Mouse (Mus musculus): ENCODE measurements at regions not wholly inside any gene's neighbourhood (a gene's known extent, or its start where the extent isn't known, plus 50 kb on each side); places are given as distances from the start of the nearest gene placed in this dataset.
A peak's percentile ranks its signal among the peaks of the same experiment; 100 is the strongest.
"Not testable (repeated sequence)": the region's sequence is repeated elsewhere in the genome, so short reads cannot be mapped to it uniquely, and the experiment has no call there.

DNA sequence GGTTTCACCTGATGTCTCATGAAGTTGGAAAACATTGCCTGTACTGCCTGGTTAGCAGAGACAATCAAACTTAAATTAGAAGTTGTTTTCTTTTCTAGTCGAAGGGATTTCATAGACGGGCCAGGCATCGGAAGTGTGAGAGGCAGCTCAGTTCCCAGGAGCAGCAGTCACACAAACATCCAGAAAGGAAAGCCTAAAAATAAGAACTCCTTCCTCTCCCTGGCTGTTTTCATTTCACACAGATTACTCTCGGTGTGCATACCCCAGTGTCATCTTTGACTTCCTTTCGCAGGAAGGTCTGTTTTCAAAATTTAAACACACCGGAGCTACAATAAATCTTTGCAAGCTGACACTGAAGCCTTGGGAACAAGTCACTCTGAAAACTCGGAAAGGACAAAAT is 818.7 kb downstream of the Diaph3 start:
- H3K27ac ChIP-seq (replicated peaks; ENCODE audit: low read depth, low read length), result no peak overlapping the region
- H3K9me3 ChIP-seq (ENCODE audit: control insufficient read depth, low read length), result no peaks in the 10 kb centered on the region
- H3K4me2 ChIP-seq (ENCODE audit: low read depth, severe bottlenecking), result no peak overlapping the region
- WGBS, result 55% methylated on average over 7 of the region's 7 CpGs
- H3K36me3 ChIP-seq (ENCODE audit: control insufficient read depth, insufficient read depth, low read length), result no peaks in the 10 kb centered on the region
- H3K9ac ChIP-seq (ENCODE audit: low read length), result no peak overlapping the region
- no peak overlapping the region for H3K4me3 ChIP-seq (ENCODE audit: low read depth, low read length)
- DNase-seq (ENCODE audit: low spot score) (no peak), ATAC-seq (ENCODE audit: insufficient number of reproducible peaks, low FRiP score, low TSS enrichment, low read depth) (no peak)
- no peaks in the 10 kb centered on the region for H3K4me1 ChIP-seq (ENCODE audit: control insufficient read depth, insufficient read depth, low read length)
- no peaks in the 10 kb centered on the region for H3K27me3 ChIP-seq (ENCODE audit: control insufficient read depth, insufficient read depth, low read length)

- WGBS, result 87% methylated on average over 6 of the region's 6 CpGs
- Histone ChIP-seq H3K36me3 (ENCODE audit: control insufficient read depth, insufficient read depth, low read length) (no peaks in the 10 kb centered on the region), H3K4me1 (ENCODE audit: control insufficient read depth, insufficient read depth, low read length) (no peaks in the 10 kb centered on the region), H3K27ac (replicated peaks; ENCODE audit: low read depth, low read length) (no peak overlapping the region), H3K9ac (ENCODE audit: low read length) (no peak overlapping the region), H3K4me3 (ENCODE audit: low read depth, low read length) (no peak overlapping the region), H3K4me2 (ENCODE audit: low read depth, severe bottlenecking) (no peak overlapping the region), H3K9me3 (ENCODE audit: control insufficient read depth, low read length) (no peaks in the 10 kb centered on the region), H3K27me3 (ENCODE audit: control insufficient read depth, insufficient read depth, low read length) (no peaks in the 10 kb centered on the region)
- DNase-seq (ENCODE audit: low spot score) (no peak), ATAC-seq (ENCODE audit: insufficient number of reproducible peaks, low FRiP score, low TSS enrichment, low read depth) (no peak)
Observed at GRCm38 (mm10) chr14:86315974-86316373, 825.1 kb downstream of the Diaph3 start.

GRCm38 (mm10) chr14:86308949-86309543 is 832.0 kb downstream of the Diaph3 start:
- no peaks in the 10 kb centered on the region for H3K9me3 ChIP-seq (ENCODE audit: control insufficient read depth, low read length)
- no peak overlapping the region for H3K9ac ChIP-seq (ENCODE audit: low read length)
- no peak overlapping the region for H3K4me2 ChIP-seq (ENCODE audit: low read depth, severe bottlenecking)
- WGBS, result 76% methylated on average over 7 of the region's 7 CpGs
- H3K27ac ChIP-seq (replicated peaks; ENCODE audit: low read depth, low read length), result no peak overlapping the region
- H3K27me3 ChIP-seq (ENCODE audit: control insufficient read depth, insufficient read depth, low read length), result no peaks in the 10 kb centered on the region
- H3K4me3 ChIP-seq (ENCODE audit: low read depth, low read length), result no peak overlapping the region
- DNase-seq (ENCODE audit: low spot score), result no peak
- no peaks in the 10 kb centered on the region for H3K4me1 ChIP-seq (ENCODE audit: control insufficient read depth, insufficient read depth, low read length)
- ATAC-seq (ENCODE audit: insufficient number of reproducible peaks, low FRiP score, low TSS enrichment, low read depth), result no peak
- no peaks in the 10 kb centered on the region for H3K36me3 ChIP-seq (ENCODE audit: control insufficient read depth, insufficient read depth, low read length)

DNA sequence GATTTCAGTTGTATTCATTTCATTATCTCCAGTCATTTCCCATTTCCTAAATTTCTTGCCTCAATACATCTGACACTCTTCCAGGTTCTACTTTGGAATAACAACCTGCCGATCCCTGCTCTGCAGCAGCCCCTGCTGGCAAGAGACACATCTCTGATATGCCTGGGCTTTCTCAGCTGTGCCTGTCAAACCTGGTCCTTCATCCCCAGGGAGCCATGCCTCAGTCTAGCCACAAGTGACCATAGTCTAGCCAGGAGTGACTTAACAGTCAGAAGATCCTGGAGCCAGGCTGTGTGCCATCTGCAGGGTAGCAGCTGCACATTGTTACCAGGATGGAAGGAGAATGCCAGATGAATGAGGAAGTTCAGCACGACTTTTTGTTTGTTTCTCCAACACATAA is 833.2 kb downstream of the Diaph3 start:
- DNase-seq (ENCODE audit: low spot score) (peak; percentile 48), ATAC-seq (ENCODE audit: insufficient number of reproducible peaks, low FRiP score, low TSS enrichment, low read depth) (no peak)
- no peaks in the 10 kb centered on the region for H3K36me3 ChIP-seq (ENCODE audit: control insufficient read depth, insufficient read depth, low read length)
- WGBS, result 48% methylated on average over 2 of the region's 2 CpGs
- H3K27me3 ChIP-seq (ENCODE audit: control insufficient read depth, insufficient read depth, low read length), result no peaks in the 10 kb centered on the region
- H3K9ac ChIP-seq (ENCODE audit: low read length), result no peak overlapping the region
- no peak overlapping the region for H3K4me3 ChIP-seq (ENCODE audit: low read depth, low read length)
- H3K4me2 ChIP-seq (ENCODE audit: low read depth, severe bottlenecking), result no peak overlapping the region
- H3K9me3 ChIP-seq (ENCODE audit: control insufficient read depth, low read length), result no peaks in the 10 kb centered on the region
- H3K27ac ChIP-seq (replicated peaks; ENCODE audit: low read depth, low read length), result no peak overlapping the region
- H3K4me1 ChIP-seq (ENCODE audit: control insufficient read depth, insufficient read depth, low read length), result no peaks in the 10 kb centered on the region

GRCm38 (mm10) chr14:86301666-86302065 is 839.4 kb downstream of the Diaph3 start:
- DNase-seq (ENCODE audit: low spot score) (no peak), ATAC-seq (ENCODE audit: insufficient number of reproducible peaks, low FRiP score, low TSS enrichment, low read depth) (no peak)
- no peak overlapping the region for H3K9ac ChIP-seq (ENCODE audit: low read length)
- no peak overlapping the region for H3K4me2 ChIP-seq (ENCODE audit: low read depth, severe bottlenecking)
- H3K27me3 ChIP-seq (ENCODE audit: control insufficient read depth, insufficient read depth, low read length), result no peaks in the 10 kb centered on the region
- H3K36me3 ChIP-seq (ENCODE audit: control insufficient read depth, insufficient read depth, low read length), result no peaks in the 10 kb centered on the region
- WGBS, result 84% methylated on average over 5 of the region's 5 CpGs
- H3K27ac ChIP-seq (replicated peaks; ENCODE audit: low read depth, low read length), result no peak overlapping the region
- H3K4me3 ChIP-seq (ENCODE audit: low read depth, low read length), result no peak overlapping the region
- H3K9me3 ChIP-seq (ENCODE audit: control insufficient read depth, low read length), result no peaks in the 10 kb centered on the region
- no peaks in the 10 kb centered on the region for H3K4me1 ChIP-seq (ENCODE audit: control insufficient read depth, insufficient read depth, low read length)

DNA sequence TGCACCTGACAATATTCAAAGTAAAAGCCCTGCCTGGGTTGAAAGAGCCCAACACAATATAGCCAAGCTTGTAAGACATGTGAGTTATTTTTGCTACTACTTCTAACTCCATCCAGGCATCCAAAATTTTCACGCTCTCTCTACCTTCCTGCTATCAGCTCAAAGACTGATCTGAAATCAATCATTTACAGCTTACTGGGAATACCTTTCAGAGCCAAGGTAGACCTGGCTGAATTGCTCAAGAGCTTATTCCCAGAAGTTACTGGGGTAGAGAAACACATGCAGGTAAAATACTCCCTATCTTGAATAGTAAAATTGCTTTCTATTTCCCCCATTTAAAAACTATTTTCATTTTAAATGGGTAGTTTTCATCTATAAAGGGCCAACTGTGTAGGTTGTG is 840.2 kb downstream of the Diaph3 start:
- Histone ChIP-seq H3K9ac (ENCODE audit: low read length) (no peak overlapping the region), H3K27me3 (ENCODE audit: control insufficient read depth, insufficient read depth, low read length) (no peaks in the 10 kb centered on the region), H3K36me3 (ENCODE audit: control insufficient read depth, insufficient read depth, low read length) (no peaks in the 10 kb centered on the region), H3K9me3 (ENCODE audit: control insufficient read depth, low read length) (no peaks in the 10 kb centered on the region), H3K4me1 (ENCODE audit: control insufficient read depth, insufficient read depth, low read length) (no peaks in the 10 kb centered on the region), H3K4me2 (ENCODE audit: low read depth, severe bottlenecking) (no peak overlapping the region), H3K4me3 (ENCODE audit: low read depth, low read length) (no peak overlapping the region), H3K27ac (replicated peaks; ENCODE audit: low read depth, low read length) (no peak overlapping the region)
- no peak for ATAC-seq (ENCODE audit: insufficient number of reproducible peaks, low FRiP score, low TSS enrichment, low read depth)
- 82% methylated on average over 1 of the region's 1 CpGs for whole genome bisulfite sequencing
- DNase-seq (ENCODE audit: low spot score), result no peak

DNA sequence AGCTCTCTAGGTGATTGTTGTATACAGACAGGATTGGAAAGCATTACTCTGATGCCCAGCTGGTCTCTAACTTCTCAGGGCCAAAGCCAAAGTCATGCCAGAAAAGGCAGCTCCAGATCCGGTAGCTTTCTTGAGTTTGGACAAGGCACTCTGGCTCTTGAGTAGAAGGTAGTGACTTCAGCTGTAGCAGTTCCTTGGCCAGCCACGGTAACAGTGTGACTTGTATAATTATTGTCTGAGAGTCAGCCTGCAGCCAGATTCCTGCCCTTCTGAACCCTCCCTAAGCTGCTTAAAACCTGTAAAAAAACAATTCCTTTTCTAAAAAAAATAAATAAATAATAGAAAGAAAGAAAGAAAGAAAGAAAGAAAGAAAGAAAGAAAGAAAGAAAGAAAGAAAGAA is 843.0 kb downstream of the Diaph3 start:
- H3K36me3 ChIP-seq (ENCODE audit: control insufficient read depth, insufficient read depth, low read length), result no peaks in the 10 kb centered on the region
- H3K4me2 ChIP-seq (ENCODE audit: low read depth, severe bottlenecking), result no peak overlapping the region

GRCm38 (mm10) chr14:86294606-86295005 is 846.4 kb downstream of the Diaph3 start:
- 87% methylated on average over 5 of the region's 5 CpGs for WGBS
- H3K4me1 ChIP-seq (ENCODE audit: control insufficient read depth, insufficient read depth, low read length); H3K9ac ChIP-seq (ENCODE audit: low read length); H3K9me3 ChIP-seq (ENCODE audit: control insufficient read depth, low read length); H3K4me2 ChIP-seq (ENCODE audit: low read depth, severe bottlenecking); ATAC-seq (ENCODE audit: insufficient number of reproducible peaks, low FRiP score, low TSS enrichment, low read depth); H3K36me3 ChIP-seq (ENCODE audit: control insufficient read depth, insufficient read depth, low read length); DNase-seq (ENCODE audit: low spot score); H3K4me3 ChIP-seq (ENCODE audit: low read depth, low read length); H3K27me3 ChIP-seq (ENCODE audit: control insufficient read depth, insufficient read depth, low read length); H3K27ac ChIP-seq (replicated peaks; ENCODE audit: low read depth, low read length): not testable (repeated sequence)

More for the DNA sequence above, 843.0 kb downstream of the Diaph3 start:
- ATAC-seq (ENCODE audit: insufficient number of reproducible peaks, low FRiP score, low TSS enrichment, low read depth), result no peak
- WGBS, result 71% methylated on average over 2 of the region's 2 CpGs
- Histone ChIP-seq H3K27ac (replicated peaks; ENCODE audit: low read depth, low read length) (no peak overlapping the region), H3K4me3 (ENCODE audit: low read depth, low read length) (no peak overlapping the region), H3K27me3 (ENCODE audit: control insufficient read depth, insufficient read depth, low read length) (no peaks in the 10 kb centered on the region), H3K9ac (ENCODE audit: low read length) (no peak overlapping the region), H3K9me3 (ENCODE audit: control insufficient read depth, low read length) (no peaks in the 10 kb centered on the region), H3K4me1 (ENCODE audit: control insufficient read depth, insufficient read depth, low read length) (no peaks in the 10 kb centered on the region)
- DNase-seq (ENCODE audit: low spot score), result no peak

- ATAC-seq (ENCODE audit: insufficient number of reproducible peaks, low FRiP score, low TSS enrichment, low read depth) (no peak), DNase-seq (ENCODE audit: low spot score) (no peak)
- H3K9me3 ChIP-seq (ENCODE audit: control insufficient read depth, low read length), result no peaks in the 10 kb centered on the region
- H3K36me3 ChIP-seq (ENCODE audit: control insufficient read depth, insufficient read depth, low read length), result no peaks in the 10 kb centered on the region
- H3K9ac ChIP-seq (ENCODE audit: low read length), result no peak overlapping the region
- H3K4me3 ChIP-seq (ENCODE audit: low read depth, low read length), result no peak overlapping the region
- no peaks in the 10 kb centered on the region for H3K27me3 ChIP-seq (ENCODE audit: control insufficient read depth, insufficient read depth, low read length)
- H3K4me2 ChIP-seq (ENCODE audit: low read depth, severe bottlenecking), result no peak overlapping the region
- no peak overlapping the region for H3K27ac ChIP-seq (replicated peaks; ENCODE audit: low read depth, low read length)
- WGBS, result 69% methylated on average over 1 of the region's 1 CpGs
- H3K4me1 ChIP-seq (ENCODE audit: control insufficient read depth, insufficient read depth, low read length), result no peaks in the 10 kb centered on the region
Observed at GRCm38 (mm10) chr14:86293804-86294203, 847.2 kb downstream of the Diaph3 start.
